Mouse (Mus musculus) layer of hippocampus, adult 2 months (tissue): ENCODE results near the gene Tcap. TPM values are rescaled to one million over a fixed set of nuclear protein-coding genes. Genes with fewer than 3 reads are reported as not detected.

Experiments used
- DNase-seq, 2 experiments: peaks; one replicate each; pipeline ENCODE4 v3.0.0; 2022; ENCODE audit warnings: low spot score in 2 of 2
- H3K27ac ChIP-seq: fragments of 200-600 bp; 2 replicates; pipeline ENCODE4 v1.8.1; 2022
- H3K4me3 ChIP-seq: fragments of 200-600 bp; 2 replicates; pipeline ENCODE4 v1.8.1; 2022; ENCODE audit warnings: mild to moderate bottlenecking
- CTCF ChIP-seq: fragments of 200-600 bp; conservative IDR thresholded peaks from 2 replicates; pipeline ENCODE4 v1.8.1; 2022; ENCODE audit warnings: antibody characterized with exemption, mild to moderate bottlenecking, moderate library complexity
- total RNA-seq, 2 experiments: library from RNA; stranded (reverse); gene quantifications; 2 replicates each; pipeline ENCODE4 v1.2.3; 2021

Tcap gene
- total RNA-seq, 2 experiments from 2014 or later = 0.92 to 1.0 TPM

- Histone ChIP-seq H3K4me3 (no peak overlapping the region), H3K27ac (no peak overlapping the region)
- TF ChIP-seq CTCF = peak; percentile 82
- DNase-seq = peak; percentile 63 to 67
Measured at GRCm38 (mm10) chr11:98389221-98389780, 5.7 kb downstream of the Tcap start.

- no peak overlapping the region for H3K27ac ChIP-seq
- no peak overlapping the region for H3K4me3 ChIP-seq
- no peak for TF ChIP-seq CTCF
- no peak for DNase-seq
Measured at GRCm38 (mm10) chr11:98390141-98390540, 6.5 kb downstream of the Tcap start.

- no peak for TF ChIP-seq CTCF
- DNase-seq = no peak
- H3K27ac ChIP-seq = no peak overlapping the region
- no peak overlapping the region for H3K4me3 ChIP-seq
Measured at GRCm38 (mm10) chr11:98392034-98392433, 8.4 kb downstream of the Tcap start.

- no peak for TF ChIP-seq CTCF
- H3K27ac ChIP-seq = no peak overlapping the region
- H3K4me3 ChIP-seq = no peak overlapping the region
- DNase-seq = no peak
Measured at GRCm38 (mm10) chr11:98392645-98393044, 9.0 kb downstream of the Tcap start.

DNA sequence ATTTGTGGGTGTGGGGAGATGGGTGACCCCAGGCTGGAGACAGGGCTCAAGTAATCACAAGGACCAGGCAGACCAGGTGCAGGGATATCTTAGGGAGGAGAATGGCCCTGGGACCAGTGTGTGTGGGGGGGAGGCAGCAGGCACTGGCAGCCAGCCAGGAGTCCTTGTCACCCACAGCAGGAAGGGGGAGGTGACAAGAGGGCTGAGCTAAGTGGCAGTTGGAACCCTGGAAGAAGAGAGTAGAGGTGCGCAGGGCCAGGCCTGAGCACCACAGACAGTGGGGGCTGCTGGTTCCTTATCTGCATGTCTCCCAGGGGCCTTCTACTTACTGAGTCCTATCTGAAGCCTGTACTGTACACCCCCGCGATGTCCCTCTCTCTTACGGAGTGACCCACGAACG is 9.7 kb downstream of the Tcap start:
- Histone ChIP-seq H3K27ac (no peak overlapping the region), H3K4me3 (no peak overlapping the region)
- DNase-seq = no peak
- no peak for TF ChIP-seq CTCF

- Histone ChIP-seq H3K27ac (no peak overlapping the region), H3K4me3 (no peak overlapping the region)
- no peak for DNase-seq
- TF ChIP-seq CTCF = no peak
Measured at GRCm38 (mm10) chr11:98394301-98394700, 10.7 kb downstream of the Tcap start.

- no peak overlapping the region for H3K27ac ChIP-seq
- DNase-seq = no peak
- H3K4me3 ChIP-seq = no peak overlapping the region
- no peak for TF ChIP-seq CTCF
Measured at GRCm38 (mm10) chr11:98395041-98395440, 11.4 kb downstream of the Tcap start.

DNA sequence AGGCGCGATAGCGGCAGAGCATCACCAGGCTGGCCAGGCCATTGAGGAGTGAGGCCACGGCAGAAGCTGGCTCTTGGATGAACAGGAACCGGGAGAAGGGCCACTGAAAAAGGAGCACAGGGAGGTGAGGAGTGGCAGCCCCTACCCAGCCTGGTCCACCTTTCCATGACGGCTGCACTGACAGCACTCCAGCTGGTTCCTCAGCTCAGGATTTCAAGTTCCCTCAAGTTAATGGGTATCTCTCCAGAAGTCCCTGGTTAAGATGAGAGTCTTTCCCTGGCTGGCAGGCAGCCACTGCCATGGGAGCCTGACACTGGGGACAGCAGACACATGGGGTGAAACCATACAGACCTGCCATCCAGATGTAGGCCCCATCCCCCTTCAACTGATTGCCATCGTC is 14.3 kb downstream of the Tcap start:
- Histone ChIP-seq H3K4me3 (no peak overlapping the region), H3K27ac (no peak overlapping the region)
- no peak for DNase-seq
- TF ChIP-seq CTCF = no peak

GRCm38 (mm10) chr11:98400161-98400726 is 16.6 kb downstream of the Tcap start, which contains the start of gene Pgap3:
Gene Pgap3 (minus strand): TSS chr11:98400490.
- no peak for TF ChIP-seq CTCF

GRCm38 (mm10) chr11:98400816-98401215 is 17.2 kb downstream of the Tcap start:
- TF ChIP-seq CTCF = no peak
- peak overlapping the region; percentile 90 for H3K27ac ChIP-seq
- peak overlapping the region; percentile 78 for H3K4me3 ChIP-seq
- DNase-seq = no peak

More at GRCm38 (mm10) chr11:98400161-98400726, 16.6 kb downstream of the Tcap start, which contains the start of gene Pgap3:
- peak within 1 kb of the TSS; percentile 90 for H3K27ac ChIP-seq
- peak; percentile 77 to 89 for DNase-seq
- H3K4me3 ChIP-seq = peak within 1 kb of the TSS; percentile 78

- no peak for TF ChIP-seq CTCF
Measured at GRCm38 (mm10) chr11:98406621-98407020, 23.0 kb downstream of the Tcap start.

DNA sequence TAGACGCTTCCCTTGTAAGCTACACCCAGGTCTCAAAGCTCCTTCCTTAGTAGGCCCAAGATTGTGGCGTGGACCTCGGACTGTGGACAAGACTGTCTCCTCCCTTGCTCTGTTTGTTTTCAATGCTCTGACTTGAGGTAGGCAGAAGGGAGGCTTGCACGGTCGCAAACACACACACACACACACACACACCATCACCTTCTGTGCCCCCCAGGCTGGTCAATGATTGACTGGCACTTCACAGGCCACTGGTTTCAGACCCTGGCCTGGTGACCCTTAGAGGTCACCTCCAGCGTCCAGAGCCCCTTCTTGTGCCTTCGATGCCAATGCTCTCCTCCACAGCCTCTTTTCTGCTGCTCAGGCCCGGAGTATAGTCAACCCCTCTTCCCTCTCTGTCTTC is 25.3 kb downstream of the Tcap start:
- no peak for TF ChIP-seq CTCF
- no peak for DNase-seq
- no peak overlapping the region for H3K27ac ChIP-seq
- H3K4me3 ChIP-seq = no peak overlapping the region

More at GRCm38 (mm10) chr11:98406621-98407020, 23.0 kb downstream of the Tcap start:
- Histone ChIP-seq H3K4me3 (no peak overlapping the region), H3K27ac (no peak overlapping the region)
- DNase-seq = no peak

- H3K27ac ChIP-seq = no peak overlapping the region
- TF ChIP-seq CTCF = no peak
Measured at GRCm38 (mm10) chr11:98409341-98409822, 25.8 kb downstream of the Tcap start.

GRCm38 (mm10) chr11:98412273-98412796 is 28.7 kb downstream of the Tcap start, which contains the start of gene Erbb2:
Gene Erbb2 (plus strand): TSS chr11:98412470.
- Histone ChIP-seq H3K4me3 (peak within 1 kb of the TSS; percentile 63), H3K27ac (peak within 1 kb of the TSS; percentile 69; the same call in 1 of the 2 replicates)
- DNase-seq = no peak
- no peak for TF ChIP-seq CTCF

More at GRCm38 (mm10) chr11:98409341-98409822, 25.8 kb downstream of the Tcap start:
- no peak for DNase-seq
- H3K4me3 ChIP-seq = no peak overlapping the region
